Mouse (Mus musculus) ES-Bruce4 (cell line): Measurements from ENCODE around the gene Mettl9. TPM values are rescaled to one million over a fixed set of nuclear protein-coding genes. Genes with fewer than 3 reads are reported as not detected.

Source experiments
- H3K27ac ChIP-seq: 2 replicates; pipeline ENCODE4 v1.5.1; 2012; ENCODE audit warnings: low read length, inconsistent platforms; ENCODE audit not compliant: insufficient read depth
- H3K27me3 ChIP-seq: 2 replicates; pipeline ENCODE4 v1.6.1; 2012; ENCODE audit warnings: mild to moderate bottlenecking, low read length, inconsistent platforms; ENCODE audit not compliant: control insufficient read depth, poor library complexity, insufficient read depth, severe bottlenecking
- H3K36me3 ChIP-seq: 2 replicates; pipeline ENCODE4 v1.6.1; 2012; ENCODE audit warnings: inconsistent platforms, mild to moderate bottlenecking, low read length, moderate library complexity; ENCODE audit not compliant: control insufficient read depth, poor library complexity, insufficient read depth, severe bottlenecking
- H3K4me1 ChIP-seq: one replicate; pipeline ENCODE4 v1.8.1; 2011; ENCODE audit warnings: low read length; ENCODE audit not compliant: control insufficient read depth, insufficient read depth
- H3K4me3 ChIP-seq: 2 replicates; pipeline ENCODE4 v1.5.1; 2011; ENCODE audit warnings: low read depth, mild to moderate bottlenecking, low read length
- H3K9ac ChIP-seq: 2 replicates; pipeline ENCODE4 v1.6.1; 2012; ENCODE audit warnings: low read depth, mild to moderate bottlenecking, inconsistent platforms; ENCODE audit not compliant: poor library complexity, severe bottlenecking
- H3K9me3 ChIP-seq: replicated peaks from 2 replicates; pipeline ENCODE4 v1.6.1; 2012; ENCODE audit warnings: mild to moderate bottlenecking, low read length, inconsistent platforms; ENCODE audit not compliant: control insufficient read depth, poor library complexity, insufficient read depth, severe bottlenecking
- CTCF ChIP-seq: IDR thresholded peaks from one replicate; pipeline ENCODE4 v1.8.1; 2011; ENCODE audit warnings: low read depth, low read length
- EP300 ChIP-seq: IDR thresholded peaks from 2 replicates; pipeline ENCODE4 v1.6.1; 2011; ENCODE audit warnings: low read depth, low read length; ENCODE audit not compliant: insufficient read depth
- POLR2A ChIP-seq: IDR thresholded peaks from one replicate; pipeline ENCODE4 v1.8.1; 2011; ENCODE audit warnings: low read length; ENCODE audit not compliant: insufficient read depth
- polyA plus RNA-seq: library from polyadenylated mRNA; stranded (reverse); fragments of >200 nt; gene quantifications from 2 replicates; pipeline ENCODE4 v1.2.4, GENCODE M21; 2011; ENCODE audit warnings: low read depth; ENCODE audit not compliant: missing spikeins, insufficient read depth, insufficient read length

Gene Mettl9
- polyA plus RNA-seq, 1 experiment: 85.7 TPM

- TF ChIP-seq EP300 (no peak), CTCF (no peak), POLR2A (no peak)
- no peak overlapping the region for H3K9ac ChIP-seq
- H3K27ac ChIP-seq: no peak overlapping the region
- no peaks in the 10 kb centered on the region for H3K9me3 ChIP-seq
- no peaks in the 10 kb centered on the region for H3K27me3 ChIP-seq
- H3K4me1 ChIP-seq: peaks cover 3% of the 10 kb centered on the region
- no peak overlapping the region for H3K4me3 ChIP-seq
- 0 out of 2 replicates have a peak, but pooled peaks cover 2% of the 10 kb centered on the region for H3K36me3 ChIP-seq
These were observed 40.7 kb downstream of the Mettl9 start for GRCm38 (mm10) chr7:121074801-121075400.

DNA sequence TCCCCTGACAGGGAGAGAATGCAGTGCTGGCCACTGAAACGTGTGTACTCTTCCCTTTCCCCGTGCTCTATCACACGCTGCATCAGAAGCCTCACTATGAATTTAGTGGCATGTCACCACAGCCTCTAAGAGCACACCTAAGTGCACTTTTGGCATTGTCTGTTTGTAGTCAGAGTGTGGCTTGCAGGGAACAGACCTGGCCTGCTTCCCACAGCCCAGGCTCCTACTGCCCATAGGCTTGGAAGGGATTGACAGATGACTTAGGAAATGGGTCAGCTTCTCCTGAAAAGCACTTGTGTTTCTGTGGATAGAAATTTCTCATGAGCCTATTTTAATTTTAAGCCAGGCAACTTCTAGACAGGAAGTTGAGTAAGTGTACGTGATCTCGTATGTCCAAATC is 41.2 kb downstream of the Mettl9 start:
- Histone ChIP-seq H3K36me3 (0 out of 2 replicates have a peak, but pooled peaks cover 2% of the 10 kb centered on the region), H3K4me3 (no peak overlapping the region), H3K4me1 (peaks cover 3% of the 10 kb centered on the region), H3K9ac (no peak overlapping the region), H3K9me3 (no peaks in the 10 kb centered on the region), H3K27ac (no peak overlapping the region), H3K27me3 (no peaks in the 10 kb centered on the region)
- TF ChIP-seq CTCF: no peak
- no peak for TF ChIP-seq POLR2A
- no peak for TF ChIP-seq EP300

DNA sequence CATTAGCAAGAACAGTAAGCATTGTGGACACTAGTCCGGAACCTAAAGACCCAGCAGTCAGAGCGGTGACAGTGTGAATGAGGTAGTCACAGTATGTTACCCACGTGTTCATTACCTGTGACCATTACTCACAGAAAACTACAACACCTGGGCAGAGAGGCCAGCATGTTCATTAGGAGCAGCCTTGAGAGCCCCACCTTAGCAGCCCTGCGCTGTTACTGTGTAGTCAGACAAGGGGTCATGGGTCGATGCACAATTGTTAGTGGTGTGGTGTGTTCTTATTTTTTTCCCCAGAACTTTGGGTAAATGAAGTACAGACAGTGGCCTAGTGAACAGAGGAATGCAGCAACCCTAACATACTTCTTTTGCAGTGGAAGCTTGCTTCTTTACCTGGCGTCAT is 43.1 kb downstream of the Mettl9 start:
- 0 out of 2 replicates have a peak, but pooled peaks cover 2% of the 10 kb centered on the region for H3K36me3 ChIP-seq
- TF ChIP-seq CTCF: no peak
- no peak for TF ChIP-seq EP300
- no peak for TF ChIP-seq POLR2A

DNA sequence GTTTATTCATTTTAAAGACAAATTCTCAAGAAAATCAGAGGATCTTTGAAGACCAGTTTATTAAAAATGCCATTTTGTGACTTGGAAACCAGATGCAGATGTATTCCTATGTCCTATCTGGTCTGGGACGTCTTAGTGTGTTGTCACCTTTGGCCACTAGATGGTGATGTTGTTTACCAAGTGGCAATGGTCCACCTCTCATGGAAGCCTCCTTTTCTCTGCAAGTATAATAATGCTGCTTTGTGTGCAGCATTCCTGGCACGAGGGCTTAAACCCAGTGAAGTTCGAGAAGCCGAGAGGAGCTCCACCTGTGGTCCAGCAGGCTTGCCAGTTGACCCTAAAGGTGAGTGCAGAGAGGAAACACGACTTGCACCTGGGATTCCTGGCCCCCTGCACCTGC is 43.6 kb downstream of the Mettl9 start:
- Histone ChIP-seq H3K9ac (no peak overlapping the region), H3K4me1 (peaks cover 3% of the 10 kb centered on the region), H3K27ac (no peak overlapping the region), H3K9me3 (no peaks in the 10 kb centered on the region), H3K36me3 (0 out of 2 replicates have a peak, but pooled peaks cover 2% of the 10 kb centered on the region), H3K27me3 (no peaks in the 10 kb centered on the region), H3K4me3 (no peak overlapping the region)
- no peak for TF ChIP-seq EP300
- TF ChIP-seq CTCF: no peak

More for the DNA sequence above, 43.1 kb downstream of the Mettl9 start:
- Histone ChIP-seq H3K27ac (no peak overlapping the region), H3K9me3 (no peaks in the 10 kb centered on the region), H3K4me1 (peaks cover 3% of the 10 kb centered on the region), H3K27me3 (no peaks in the 10 kb centered on the region), H3K4me3 (no peak overlapping the region), H3K9ac (no peak overlapping the region)

- Histone ChIP-seq H3K4me3 (no peak within 1 kb of the TSS), H3K27me3 (no peaks in the 10 kb centered on the region), H3K9ac (no peak within 1 kb of the TSS), H3K4me1 (peaks cover 3% of the 10 kb centered on the region), H3K36me3 (0 out of 2 replicates have a peak, but pooled peaks cover 2% of the 10 kb centered on the region), H3K27ac (no peak within 1 kb of the TSS), H3K9me3 (no peaks in the 10 kb centered on the region)
- TF ChIP-seq CTCF: no peak
- no peak for TF ChIP-seq EP300
- no peak for TF ChIP-seq POLR2A
These were observed 47.1 kb downstream of the Mettl9 start, which contains the start of gene Otoa for GRCm38 (mm10) chr7:121081350-121081749. Gene Otoa (plus strand): TSS chr7:121081650.

GRCm38 (mm10) chr7:121081816-121082215 is 47.6 kb downstream of the Mettl9 start:
- no peak for TF ChIP-seq EP300
- no peak for TF ChIP-seq POLR2A
- no peak for TF ChIP-seq CTCF
- Histone ChIP-seq H3K36me3 (0 out of 2 replicates have a peak, but pooled peaks cover 2% of the 10 kb centered on the region), H3K4me3 (no peak overlapping the region), H3K27me3 (no peaks in the 10 kb centered on the region), H3K27ac (no peak overlapping the region), H3K9me3 (no peaks in the 10 kb centered on the region), H3K9ac (no peak overlapping the region), H3K4me1 (peaks cover 3% of the 10 kb centered on the region)
